Mouse (Mus musculus) lung, postnatal 0 days (tissue): ENCODE data around the gene Madd.

Source experiments
- CTCF ChIP-seq: IDR thresholded peaks from 2 replicates; pipeline ENCODE4 v1.5.1; 2016; ENCODE audit warnings: antibody characterized with exemption, mild to moderate bottlenecking
- EP300 ChIP-seq: IDR thresholded peaks from 2 replicates; pipeline ENCODE4 v1.6.1; 2016; ENCODE audit warnings: antibody characterized with exemption, mild to moderate bottlenecking, control low read depth

GRCm38 (mm10) chr2:91096524-91096923 is 87.1 kb downstream of the Madd start:
- TF ChIP-seq CTCF (no peak), EP300 (no peak)
